Mouse (Mus musculus): ENCODE data around the gene Ldhd. TPM values are rescaled to one million over a fixed set of nuclear protein-coding genes. Genes with fewer than 3 reads are reported as not detected.

Ldhd gene
- polyA plus RNA-seq, 2 experiments: 0.74 to 0.77 TPM

GRCm38 (mm10) chr8:111592390-111592910, 37.7 kb downstream of the Ldhd start:
- ATAC-seq (ENCODE audit: low FRiP score, low read depth) (no peak), DNase-seq (ENCODE audit: low spot score) (no peak)
- H3K27ac ChIP-seq (replicated peaks; ENCODE audit: low read depth, low read length): no peak overlapping the region
- H3K9ac ChIP-seq (ENCODE audit: low read depth, low read length, severe bottlenecking): no peak overlapping the region
- peaks cover 19% of the 10 kb centered on the region for H3K4me1 ChIP-seq (ENCODE audit: control insufficient read depth, insufficient read depth, low read length)
- no peaks in the 10 kb centered on the region for H3K27me3 ChIP-seq (ENCODE audit: control insufficient read depth, insufficient read depth, low read length)
- H3K4me2 ChIP-seq (replicated peaks; ENCODE audit: low read depth, low read length, severe bottlenecking): no peak overlapping the region
- WGBS: 76% methylated on average over 7 of the region's 7 CpGs
- H3K36me3 ChIP-seq (ENCODE audit: control insufficient read depth, insufficient read depth, low read length): peaks cover 3% of the 10 kb centered on the region; the same call in 1 of the 2 replicates
- no peaks in the 10 kb centered on the region for H3K9me3 ChIP-seq (ENCODE audit: control insufficient read depth, low read length)
- no peak for TF ChIP-seq POLR2A (IDR thresholded peaks at IDR 0.05; ENCODE audit: borderline replicate concordance, extremely low read depth, insufficient read depth, insufficient read length)
- no peak overlapping the region for H3K4me3 ChIP-seq (replicated peaks; ENCODE audit: low read length)

- Histone ChIP-seq H3K4me1 (ENCODE audit: control insufficient read depth, insufficient read depth, low read length) (peaks cover 7% of the 10 kb centered on the region), H3K27ac (replicated peaks; ENCODE audit: low read depth, low read length) (no peak overlapping the region), H3K27me3 (ENCODE audit: control insufficient read depth, insufficient read depth, low read length) (no peaks in the 10 kb centered on the region), H3K36me3 (ENCODE audit: control insufficient read depth, insufficient read depth, low read length) (peaks cover 3% of the 10 kb centered on the region; the same call in 1 of the 2 replicates), H3K4me2 (replicated peaks; ENCODE audit: low read depth, low read length, severe bottlenecking) (no peak overlapping the region), H3K4me3 (replicated peaks; ENCODE audit: low read length) (no peak overlapping the region), H3K9me3 (ENCODE audit: control insufficient read depth, low read length) (no peaks in the 10 kb centered on the region), H3K9ac (ENCODE audit: low read depth, low read length, severe bottlenecking) (no peak overlapping the region)
- TF ChIP-seq POLR2A (IDR thresholded peaks at IDR 0.05; ENCODE audit: borderline replicate concordance, extremely low read depth, insufficient read depth, insufficient read length): no peak
- no peak for ATAC-seq (ENCODE audit: low FRiP score, low read depth)
- no peak for DNase-seq (ENCODE audit: low spot score)
Observed at GRCm38 (mm10) chr8:111591176-111591575, 39.0 kb downstream of the Ldhd start.

- 86% methylated on average over 3 of the region's 3 CpGs for WGBS
- Histone ChIP-seq H3K36me3 (ENCODE audit: control insufficient read depth, insufficient read depth, low read length) (peaks cover 3% of the 10 kb centered on the region; the same call in 1 of the 2 replicates), H3K4me2 (replicated peaks; ENCODE audit: low read depth, low read length, severe bottlenecking) (no peak overlapping the region), H3K4me3 (replicated peaks; ENCODE audit: low read length) (no peak overlapping the region), H3K27ac (replicated peaks; ENCODE audit: low read depth, low read length) (no peak overlapping the region), H3K4me1 (ENCODE audit: control insufficient read depth, insufficient read depth, low read length) (no peaks in the 10 kb centered on the region), H3K9me3 (ENCODE audit: control insufficient read depth, low read length) (no peaks in the 10 kb centered on the region), H3K9ac (ENCODE audit: low read depth, low read length, severe bottlenecking) (no peak overlapping the region), H3K27me3 (ENCODE audit: control insufficient read depth, insufficient read depth, low read length) (no peaks in the 10 kb centered on the region)
- no peak for TF ChIP-seq POLR2A (IDR thresholded peaks at IDR 0.05; ENCODE audit: borderline replicate concordance, extremely low read depth, insufficient read depth, insufficient read length)
- no peak for DNase-seq (ENCODE audit: low spot score)
- ATAC-seq (ENCODE audit: low FRiP score, low read depth): no peak
Observed at GRCm38 (mm10) chr8:111590214-111590613, 40.0 kb downstream of the Ldhd start.

- WGBS: 89% methylated on average over 2 of the region's 2 CpGs
- ATAC-seq (ENCODE audit: low FRiP score, low read depth): no peak
- no peak for TF ChIP-seq POLR2A (IDR thresholded peaks at IDR 0.05; ENCODE audit: borderline replicate concordance, extremely low read depth, insufficient read depth, insufficient read length)
Observed at GRCm38 (mm10) chr8:111588336-111588735, 41.8 kb downstream of the Ldhd start.

GRCm38 (mm10) chr8:111587545-111588094, 42.6 kb downstream of the Ldhd start:
- DNase-seq (ENCODE audit: low spot score) (no peak), ATAC-seq (ENCODE audit: low FRiP score, low read depth) (no peak)
- WGBS: 96% methylated on average over 1 of the region's 1 CpGs
- Histone ChIP-seq H3K9ac (ENCODE audit: low read depth, low read length, severe bottlenecking) (no peak overlapping the region), H3K27me3 (ENCODE audit: control insufficient read depth, insufficient read depth, low read length) (no peaks in the 10 kb centered on the region), H3K4me2 (replicated peaks; ENCODE audit: low read depth, low read length, severe bottlenecking) (no peak overlapping the region), H3K27ac (replicated peaks; ENCODE audit: low read depth, low read length) (no peak overlapping the region), H3K9me3 (ENCODE audit: control insufficient read depth, low read length) (no peaks in the 10 kb centered on the region), H3K4me3 (replicated peaks; ENCODE audit: low read length) (no peak overlapping the region), H3K4me1 (ENCODE audit: control insufficient read depth, insufficient read depth, low read length) (no peaks in the 10 kb centered on the region), H3K36me3 (ENCODE audit: control insufficient read depth, insufficient read depth, low read length) (peaks cover 3% of the 10 kb centered on the region; the same call in 1 of the 2 replicates)
- TF ChIP-seq POLR2A (IDR thresholded peaks at IDR 0.05; ENCODE audit: borderline replicate concordance, extremely low read depth, insufficient read depth, insufficient read length): no peak

More at GRCm38 (mm10) chr8:111588336-111588735, 41.8 kb downstream of the Ldhd start:
- H3K27me3 ChIP-seq (ENCODE audit: control insufficient read depth, insufficient read depth, low read length): no peaks in the 10 kb centered on the region
- no peaks in the 10 kb centered on the region for H3K4me1 ChIP-seq (ENCODE audit: control insufficient read depth, insufficient read depth, low read length)
- peaks cover 3% of the 10 kb centered on the region; the same call in 1 of the 2 replicates for H3K36me3 ChIP-seq (ENCODE audit: control insufficient read depth, insufficient read depth, low read length)
- no peak overlapping the region for H3K4me3 ChIP-seq (replicated peaks; ENCODE audit: low read length)
- no peak for DNase-seq (ENCODE audit: low spot score)
- H3K9ac ChIP-seq (ENCODE audit: low read depth, low read length, severe bottlenecking): no peak overlapping the region
- no peak overlapping the region for H3K4me2 ChIP-seq (replicated peaks; ENCODE audit: low read depth, low read length, severe bottlenecking)
- H3K27ac ChIP-seq (replicated peaks; ENCODE audit: low read depth, low read length): no peak overlapping the region
- H3K9me3 ChIP-seq (ENCODE audit: control insufficient read depth, low read length): no peaks in the 10 kb centered on the region
